Mouse (Mus musculus): Measurements from ENCODE around the gene Fibp.

The Fibp gene

DNA sequence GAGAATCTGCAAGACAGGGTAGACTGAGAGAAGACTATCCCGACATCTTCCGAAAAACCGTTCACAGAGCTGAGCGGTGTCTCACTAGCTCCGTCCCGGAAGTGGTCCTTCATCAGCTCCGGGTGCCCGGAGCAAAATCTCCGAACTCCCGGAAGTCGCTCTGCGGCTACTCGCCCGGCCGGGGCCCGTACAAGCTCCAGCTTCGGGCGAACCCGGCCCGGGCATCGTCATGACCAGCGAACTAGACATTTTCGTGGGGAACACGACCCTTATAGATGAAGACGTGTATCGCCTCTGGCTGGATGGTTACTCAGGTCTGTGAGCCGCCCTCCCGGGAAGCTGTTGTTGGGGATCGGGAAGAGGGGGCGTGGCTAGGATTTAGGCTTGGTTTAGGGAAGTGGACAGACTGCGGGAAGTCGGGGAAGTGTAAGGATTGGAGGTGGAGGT, at the start of gene Fibp:
TSS of gene Fibp (plus strand) at position 151 of the 447 bp plus-strand sequence.
- peak; percentile 65 to 81 for DNase-seq (ENCODE audit: low spot score in 2 of 2)

GRCm38 (mm10) chr19:5410641-5411040, 49.8 kb upstream of the Fibp start:
- DNase-seq (ENCODE audit: low spot score in 2 of 2), result no peak

GRCm38 (mm10) chr19:5411961-5412360, 48.5 kb upstream of the Fibp start:
- DNase-seq (ENCODE audit: low spot score in 2 of 2), result no peak

DNA sequence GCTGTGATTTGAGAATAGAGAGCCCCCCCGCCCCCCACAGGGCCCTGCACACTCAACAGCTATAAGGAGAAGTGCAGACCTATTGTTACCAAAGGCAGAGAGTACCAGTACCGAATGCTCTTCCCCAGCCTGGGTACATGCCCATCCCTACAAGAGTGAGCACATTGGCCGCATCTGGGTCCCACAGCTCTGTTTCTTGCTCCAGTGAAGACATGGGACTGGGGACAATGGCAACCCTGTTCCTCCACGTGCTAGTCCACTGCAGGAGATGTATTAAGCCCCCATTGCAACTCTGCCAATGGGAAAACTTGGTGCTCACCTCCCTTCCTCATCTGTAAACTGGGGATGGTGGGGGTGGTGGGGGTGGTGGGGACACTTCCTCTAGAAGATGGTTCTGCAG, 46.6 kb upstream of the Fibp start:
- no peak for DNase-seq (ENCODE audit: low spot score in 2 of 2)

DNA sequence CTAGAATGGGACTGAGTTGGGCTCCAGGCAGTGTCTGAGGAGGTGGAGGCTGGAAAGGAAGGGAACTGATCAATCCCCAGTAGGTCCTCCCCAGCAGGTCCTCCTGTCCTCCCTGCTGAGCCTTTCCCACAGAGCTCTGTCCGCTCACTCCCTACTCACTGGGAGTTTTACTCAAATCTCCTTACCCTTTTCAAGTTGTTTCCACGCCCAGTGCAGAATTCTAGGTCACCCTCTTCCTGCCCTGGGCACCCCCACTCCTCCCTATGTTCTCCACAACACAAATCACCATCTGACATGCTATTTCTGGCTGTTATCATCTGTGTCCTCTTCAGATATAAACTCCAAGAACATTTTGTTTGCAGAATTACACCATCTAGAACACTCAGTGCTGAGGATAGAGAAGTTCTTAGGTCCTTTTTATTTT, 45.9 kb upstream of the Fibp start:
- DNase-seq (ENCODE audit: low spot score in 2 of 2), result no peak

GRCm38 (mm10) chr19:5418750-5419466, 41.5 kb upstream of the Fibp start:
- DNase-seq (ENCODE audit: low spot score in 2 of 2), result no peak

DNA sequence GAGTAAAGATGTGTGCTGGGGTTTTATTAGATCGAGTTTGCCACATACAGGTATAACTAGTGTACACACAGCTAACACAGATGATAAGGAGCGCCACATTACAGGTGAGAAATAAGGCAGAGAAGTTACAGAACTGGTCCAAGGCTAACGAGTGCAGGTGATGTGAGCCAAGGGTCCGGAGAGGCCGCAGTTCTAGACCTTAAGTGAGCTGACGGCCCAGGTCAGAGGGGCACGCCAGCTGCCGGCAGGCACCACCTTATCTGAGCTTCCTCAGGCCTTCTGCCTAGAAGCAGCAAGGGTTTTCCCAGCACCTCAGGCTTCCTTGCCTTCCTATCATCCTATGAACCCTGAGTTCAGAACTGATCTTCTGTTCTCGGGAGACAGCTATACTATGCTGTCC, 40.8 kb upstream of the Fibp start:
- DNase-seq (ENCODE audit: low spot score in 2 of 2), result no peak

GRCm38 (mm10) chr19:5420579-5420978, 39.8 kb upstream of the Fibp start:
- no peak for DNase-seq (ENCODE audit: low spot score in 2 of 2)

DNA sequence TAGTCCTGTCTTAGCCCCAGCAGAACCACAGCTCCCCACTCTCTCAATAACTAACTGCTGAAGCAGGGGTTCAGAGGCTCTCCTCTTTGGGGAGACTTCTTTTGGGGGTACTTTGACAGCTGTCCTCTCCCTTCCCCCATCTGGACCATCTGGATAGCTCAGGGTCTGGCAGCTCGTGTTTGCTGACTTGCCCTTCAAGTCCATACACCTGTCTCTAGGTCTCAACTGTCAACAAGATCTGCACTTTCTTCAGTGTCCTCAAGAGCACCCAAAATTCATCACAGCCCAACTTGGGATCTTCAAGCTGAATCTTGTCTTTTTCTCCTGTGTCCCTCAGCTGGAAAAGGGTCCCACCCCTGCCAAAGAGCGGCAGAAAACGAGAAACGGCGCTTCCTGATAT, 38.6 kb upstream of the Fibp start:
- DNase-seq (ENCODE audit: low spot score in 2 of 2), result peak in 1 of 2 experiments; percentile 42

DNA sequence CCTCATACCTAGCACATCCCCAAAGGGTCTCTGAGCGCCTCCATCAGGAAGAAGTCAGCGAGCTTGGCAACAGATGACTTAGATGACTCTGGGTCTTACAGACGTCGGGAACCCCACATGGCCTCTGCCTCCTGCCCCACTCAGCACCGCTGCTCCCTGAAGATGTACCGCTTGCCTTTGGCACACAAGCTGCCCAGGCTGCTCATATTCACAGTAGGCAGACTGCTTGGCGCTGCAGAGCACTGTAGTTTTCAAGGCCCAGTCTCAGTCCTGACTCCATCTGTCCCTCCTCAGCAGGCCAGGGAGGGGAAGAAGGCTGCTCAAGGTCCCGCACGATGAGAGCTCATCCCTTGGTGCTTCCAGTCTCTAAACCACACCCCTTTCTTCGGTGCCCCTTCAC, 38.1 kb upstream of the Fibp start:
- DNase-seq (ENCODE audit: low spot score in 2 of 2), result no peak

GRCm38 (mm10) chr19:5422895-5423443, 37.4 kb upstream of the Fibp start:
- DNase-seq (ENCODE audit: low spot score in 2 of 2), result no peak

GRCm38 (mm10) chr19:5423561-5423960, 36.9 kb upstream of the Fibp start:
- no peak for DNase-seq (ENCODE audit: low spot score in 2 of 2)

GRCm38 (mm10) chr19:5424092-5424781, 36.2 kb upstream of the Fibp start:
- peak; percentile 73 to 75 for DNase-seq (ENCODE audit: low spot score in 2 of 2)

- peak; percentile 91 to 98 for DNase-seq (ENCODE audit: low spot score in 2 of 2)
These were observed 35.4 kb upstream of the Fibp start, which contains the start of the genes Drap1 and AI837181 for GRCm38 (mm10) chr19:5424782-5425741. Drap1 (minus strand) TSS chr19:5424979. AI837181 (plus strand) TSS chr19:5425144.

- no peak for DNase-seq (ENCODE audit: low spot score in 2 of 2)
These were observed 34.4 kb upstream of the Fibp start for GRCm38 (mm10) chr19:5425906-5426565.

- no peak for DNase-seq (ENCODE audit: low spot score in 2 of 2)
These were observed 33.6 kb upstream of the Fibp start for GRCm38 (mm10) chr19:5426640-5427290.

GRCm38 (mm10) chr19:5428083-5428482, 32.3 kb upstream of the Fibp start:
- DNase-seq (ENCODE audit: low spot score in 2 of 2), result peak in 1 of 2 experiments; percentile 45

DNA sequence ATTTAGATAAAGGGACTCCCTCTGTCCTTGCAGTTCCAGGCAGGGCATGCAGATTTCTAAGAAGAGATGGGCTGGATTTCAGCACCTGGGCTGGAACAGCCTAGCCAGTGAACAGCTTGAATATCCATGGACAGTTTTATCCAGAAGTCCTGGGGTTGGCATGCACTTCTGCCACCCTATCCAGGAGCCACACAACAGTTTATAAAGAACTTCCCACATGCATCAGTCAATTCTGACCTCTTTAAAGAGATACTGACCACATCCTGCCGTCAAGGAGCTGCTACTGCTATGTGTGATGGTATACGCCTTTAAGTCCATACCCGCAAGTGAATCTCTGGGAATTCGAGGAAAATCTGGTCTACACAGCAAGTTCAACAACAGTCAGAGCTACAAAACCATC, 31.2 kb upstream of the Fibp start:
- no peak for DNase-seq (ENCODE audit: low spot score in 2 of 2)

- no peak for DNase-seq (ENCODE audit: low spot score in 2 of 2)
These were observed 30.6 kb upstream of the Fibp start for GRCm38 (mm10) chr19:5429806-5430205.

- no peak for DNase-seq (ENCODE audit: low spot score in 2 of 2)
These were observed 30.0 kb upstream of the Fibp start for GRCm38 (mm10) chr19:5430408-5430807.

Data from thymus, postnatal 10 days (tissue).